Mouse (Mus musculus) thymus, adult 2 months (tissue): ENCODE measurements around the gene Oprm1. TPM values are rescaled to one million over a fixed set of nuclear protein-coding genes. Genes with fewer than 3 reads are reported as not detected.

ENCODE experiments used
- DNase-seq: peaks from one replicate; pipeline ENCODE4 v3.0.0; 2021
- H3K27ac ChIP-seq: fragments of 200-500 bp; 2 replicates; pipeline ENCODE4 v1.5.1; 2012; ENCODE audit warnings: low read length, control low read depth; ENCODE audit not compliant: control insufficient read depth, insufficient read depth
- H3K27me3 ChIP-seq: fragments of 200-500 bp; 2 replicates; pipeline ENCODE4 v1.6.1; 2012; ENCODE audit warnings: mild to moderate bottlenecking, low read length, moderate library complexity, mixed read lengths; ENCODE audit not compliant: control insufficient read depth, insufficient read depth
- H3K36me3 ChIP-seq: fragments of 200-500 bp; 2 replicates; pipeline ENCODE4 v1.6.1; 2012; ENCODE audit warnings: mild to moderate bottlenecking, low read length, moderate library complexity; ENCODE audit not compliant: control insufficient read depth, insufficient read depth
- H3K4me1 ChIP-seq: fragments of 200-500 bp; replicated peaks from 2 replicates; pipeline ENCODE4 v1.6.1; 2012; ENCODE audit warnings: low read length; ENCODE audit not compliant: control insufficient read depth, insufficient read depth
- H3K4me3 ChIP-seq: fragments of 200-500 bp; 2 replicates; pipeline ENCODE4 v1.5.1; 2012; ENCODE audit warnings: mild to moderate bottlenecking, low read length, control low read depth, moderate library complexity; ENCODE audit not compliant: control insufficient read depth, insufficient read depth
- CTCF ChIP-seq: fragments of 200-500 bp; IDR thresholded peaks from 2 replicates; pipeline ENCODE4 v1.5.1; 2012; ENCODE audit warnings: mild to moderate bottlenecking, control low read depth, low read length, moderate library complexity, borderline replicate concordance; ENCODE audit not compliant: control insufficient read depth, poor library complexity, insufficient read depth; ENCODE audit errors: extremely low read depth
- POLR2A ChIP-seq: fragments of 200-500 bp; IDR thresholded peaks from 2 replicates; pipeline ENCODE4 v1.6.1; 2012; ENCODE audit warnings: mild to moderate bottlenecking, low read length, control low read depth, moderate library complexity; ENCODE audit not compliant: control insufficient read depth, poor library complexity, insufficient read depth; ENCODE audit errors: extremely low read depth
- WGBS: fragments of 180-500 bp; shearing (Covaris S2); methylation state at CpG from one replicate; pipeline ENCODE4 v1.1.7; 2018; 5-methylcytosine and 5-hydroxymethylcytosine counted together
- polyA plus RNA-seq: library from polyadenylated mRNA; depleted of rRNA; stranded (reverse); fragments of >200 nt; gene quantifications from 2 replicates; pipeline ENCODE4 v1.2.3, GENCODE M21; 2012

The Oprm1 gene
- polyA plus RNA-seq, 1 experiment: not detected

- no peak for DNase-seq
- 60% methylated on average over 6 of the region's 6 CpGs for WGBS
- H3K27me3 ChIP-seq: no peaks in the 10 kb centered on the region
These were observed 158.4 kb downstream of the Oprm1 start for GRCm38 (mm10) chr10:6916545-6917257.

GRCm38 (mm10) chr10:6926724-6927123, 168.4 kb downstream of the Oprm1 start:
- no peak overlapping the region for H3K4me3 ChIP-seq
- no peak overlapping the region for H3K27ac ChIP-seq
- H3K4me1 ChIP-seq: no peaks in the 10 kb centered on the region; the same call in 1 of the 2 replicates
- WGBS: 91% methylated on average over 2 of the region's 2 CpGs
- no peak for TF ChIP-seq POLR2A
- TF ChIP-seq CTCF: no peak
- H3K36me3 ChIP-seq: 0 out of 2 replicates have a peak, but pooled peaks cover 3% of the 10 kb centered on the region
- DNase-seq: no peak
- H3K27me3 ChIP-seq: no peaks in the 10 kb centered on the region

More at GRCm38 (mm10) chr10:6916545-6917257, 158.4 kb downstream of the Oprm1 start:
- H3K27ac ChIP-seq: no peak overlapping the region
- H3K4me1 ChIP-seq: no peaks in the 10 kb centered on the region
- H3K36me3 ChIP-seq: no peaks in the 10 kb centered on the region; the same call in 1 of the 2 replicates
- no peak for TF ChIP-seq CTCF
- H3K4me3 ChIP-seq: no peak overlapping the region

DNA sequence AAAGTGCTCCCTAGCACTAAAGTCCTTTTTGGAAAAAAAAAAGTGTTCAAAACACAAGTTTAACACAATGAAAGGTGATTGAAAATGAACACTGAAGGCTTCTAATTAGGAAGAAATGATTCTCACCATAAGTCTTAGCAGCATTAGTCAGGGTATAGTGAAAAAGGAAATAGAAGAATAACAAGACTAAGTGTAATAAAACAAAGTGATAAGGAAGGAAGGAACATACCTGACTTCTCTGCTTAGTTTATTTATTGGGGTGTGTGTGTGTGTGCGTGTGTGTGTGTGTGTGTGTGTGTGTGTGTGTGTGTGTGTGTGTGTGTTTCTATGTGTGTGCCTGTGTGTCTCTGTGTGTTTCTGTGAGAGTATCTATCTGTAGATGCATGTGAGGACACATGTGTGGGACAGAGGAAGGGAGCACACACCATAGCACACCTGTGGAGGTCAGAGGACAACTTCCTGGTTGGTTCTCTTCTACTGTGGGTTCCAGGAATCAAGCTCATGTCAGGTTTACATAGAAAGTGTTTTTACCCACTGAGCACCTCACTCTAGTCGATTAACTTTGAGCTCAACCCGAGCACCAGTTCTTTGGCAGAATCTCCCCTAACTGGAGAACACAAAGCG, 169.4 kb downstream of the Oprm1 start:
- H3K27me3 ChIP-seq: no peaks in the 10 kb centered on the region
- H3K4me3 ChIP-seq: no peak overlapping the region
- H3K27ac ChIP-seq: no peak overlapping the region
- 0 out of 2 replicates have a peak, but pooled peaks cover 3% of the 10 kb centered on the region for H3K36me3 ChIP-seq
- TF ChIP-seq POLR2A (no peak), CTCF (no peak)
- no peak for DNase-seq
- WGBS: 62% methylated on average over 4 of the region's 4 CpGs
- no peaks in the 10 kb centered on the region; the same call in 1 of the 2 replicates for H3K4me1 ChIP-seq

DNA sequence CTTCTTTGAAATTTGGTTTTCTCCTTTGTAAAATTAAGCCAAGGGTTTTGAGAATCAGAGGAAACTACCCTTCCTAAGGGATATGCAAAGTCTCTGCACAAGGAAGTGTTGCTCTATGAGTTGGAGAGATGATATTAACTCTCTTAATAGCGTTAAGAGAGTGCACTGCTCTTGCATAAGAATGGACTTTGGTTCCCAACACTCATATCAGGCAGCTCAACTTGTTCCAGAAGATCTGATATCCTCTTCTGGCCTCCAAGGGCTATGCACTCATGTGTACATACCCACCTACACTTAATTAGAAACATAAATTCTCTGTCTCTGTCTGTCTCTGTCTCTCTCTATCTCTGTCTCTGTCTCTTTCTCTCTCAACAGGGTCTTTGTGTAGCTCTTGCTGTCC, 170.6 kb downstream of the Oprm1 start:
- no peak overlapping the region for H3K4me3 ChIP-seq
- no peaks in the 10 kb centered on the region; the same call in 1 of the 2 replicates for H3K4me1 ChIP-seq
- no peaks in the 10 kb centered on the region for H3K27me3 ChIP-seq
- TF ChIP-seq CTCF: no peak
- TF ChIP-seq POLR2A: no peak
- DNase-seq: no peak
- H3K27ac ChIP-seq: no peak overlapping the region
- H3K36me3 ChIP-seq: 0 out of 2 replicates have a peak, but pooled peaks cover 3% of the 10 kb centered on the region
- WGBS: 94% methylated on average over 1 of the region's 1 CpGs

GRCm38 (mm10) chr10:6930398-6930797, 172.1 kb downstream of the Oprm1 start:
- Histone ChIP-seq H3K27ac (no peak overlapping the region), H3K27me3 (no peaks in the 10 kb centered on the region), H3K4me1 (no peaks in the 10 kb centered on the region; the same call in 1 of the 2 replicates), H3K4me3 (no peak overlapping the region), H3K36me3 (no peaks in the 10 kb centered on the region)
- DNase-seq: no peak
- WGBS: 87% methylated on average over 1 of the region's 1 CpGs
- TF ChIP-seq CTCF (no peak), POLR2A (no peak)

DNA sequence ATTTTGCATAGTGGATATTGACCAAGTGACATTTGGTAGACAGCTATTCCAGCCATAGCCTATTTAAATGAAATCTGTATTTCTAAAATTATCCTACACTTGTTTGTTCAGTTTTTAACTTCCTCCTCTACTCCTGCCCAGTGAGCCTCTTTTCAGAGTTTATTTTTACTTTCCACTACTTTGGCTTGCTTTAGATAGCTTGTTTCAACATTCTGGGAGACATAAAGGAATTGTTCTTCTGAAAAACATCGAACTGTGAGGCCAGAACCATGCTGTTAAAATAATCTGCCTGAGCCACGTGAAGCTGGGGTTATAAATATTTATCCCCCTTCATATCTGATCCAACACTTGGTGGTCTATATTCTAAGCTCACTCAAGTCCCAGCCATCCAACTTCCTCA, 172.6 kb downstream of the Oprm1 start:
- 72% methylated on average over 2 of the region's 2 CpGs for WGBS
- no peak for DNase-seq
- no peak for TF ChIP-seq CTCF
- TF ChIP-seq POLR2A: no peak
- no peaks in the 10 kb centered on the region for H3K27me3 ChIP-seq
- no peak overlapping the region for H3K4me3 ChIP-seq
- H3K4me1 ChIP-seq: no peaks in the 10 kb centered on the region; the same call in 1 of the 2 replicates
- peaks cover under 1% of the 10 kb centered on the region; the same call in 1 of the 2 replicates for H3K36me3 ChIP-seq
- no peak overlapping the region for H3K27ac ChIP-seq
